Mouse (Mus musculus): ENCODE measurements around the gene Vps8. TPM values are rescaled to one million over a fixed set of nuclear protein-coding genes. Genes with fewer than 3 reads are reported as not detected.

Vps8 gene
- polyA plus RNA-seq, 1 experiment from 2014 or later = 20.1 TPM

- no peak for ATAC-seq (ENCODE audit: insufficient read depth, low FRiP score)
- Histone ChIP-seq H3K9me3 (replicated peaks; ENCODE audit: control insufficient read depth, low read length) (no peaks in the 10 kb centered on the region), H3K27ac (ENCODE audit: low read length) (no peak overlapping the region), H3K4me2 (ENCODE audit: low read depth, low read length) (no peak overlapping the region), H3K4me3 (replicated peaks; ENCODE audit: low read length) (no peak overlapping the region), H3K36me3 (ENCODE audit: control insufficient read depth, insufficient read depth, low read length) (no peaks in the 10 kb centered on the region), H3K4me1 (ENCODE audit: control insufficient read depth, insufficient read depth, low read length) (peaks cover 5% of the 10 kb centered on the region; the same call in 1 of the 2 replicates), H3K27me3 (ENCODE audit: control insufficient read depth, insufficient read depth, low read length) (no peaks in the 10 kb centered on the region), H3K9ac (ENCODE audit: low read length) (no peak overlapping the region)
- 47% methylated on average over 9 of the region's 9 CpGs for WGBS
Measured at GRCm38 (mm10) chr16:21445026-21445625, 22.2 kb downstream of the Vps8 start.

- no peak for ATAC-seq (ENCODE audit: insufficient read depth, low FRiP score)
- H3K9ac ChIP-seq (ENCODE audit: low read length) = no peak overlapping the region
- 85% methylated on average over 5 of the region's 5 CpGs for WGBS
- H3K36me3 ChIP-seq (ENCODE audit: control insufficient read depth, insufficient read depth, low read length) = no peaks in the 10 kb centered on the region
- no peak overlapping the region for H3K4me2 ChIP-seq (ENCODE audit: low read depth, low read length)
- peaks cover 6% of the 10 kb centered on the region; the same call in 1 of the 2 replicates for H3K4me1 ChIP-seq (ENCODE audit: control insufficient read depth, insufficient read depth, low read length)
- H3K27me3 ChIP-seq (ENCODE audit: control insufficient read depth, insufficient read depth, low read length) = no peaks in the 10 kb centered on the region
- no peaks in the 10 kb centered on the region for H3K9me3 ChIP-seq (replicated peaks; ENCODE audit: control insufficient read depth, low read length)
- H3K4me3 ChIP-seq (replicated peaks; ENCODE audit: low read length) = no peak overlapping the region
- H3K27ac ChIP-seq (ENCODE audit: low read length) = no peak overlapping the region
Measured at GRCm38 (mm10) chr16:21447447-21447846, 24.5 kb downstream of the Vps8 start.

GRCm38 (mm10) chr16:21448464-21448863 lies 25.5 kb downstream of the Vps8 start:
- Histone ChIP-seq H3K9ac (ENCODE audit: low read length) (no peak overlapping the region), H3K9me3 (replicated peaks; ENCODE audit: control insufficient read depth, low read length) (no peaks in the 10 kb centered on the region), H3K4me2 (ENCODE audit: low read depth, low read length) (no peak overlapping the region), H3K4me1 (ENCODE audit: control insufficient read depth, insufficient read depth, low read length) (peaks cover 6% of the 10 kb centered on the region; the same call in 1 of the 2 replicates), H3K4me3 (replicated peaks; ENCODE audit: low read length) (no peak overlapping the region), H3K36me3 (ENCODE audit: control insufficient read depth, insufficient read depth, low read length) (no peaks in the 10 kb centered on the region), H3K27ac (ENCODE audit: low read length) (no peak overlapping the region), H3K27me3 (ENCODE audit: control insufficient read depth, insufficient read depth, low read length) (no peaks in the 10 kb centered on the region)
- no peak for ATAC-seq (ENCODE audit: insufficient read depth, low FRiP score)
- 90% methylated on average over 5 of the region's 5 CpGs for WGBS

- no peak overlapping the region for H3K4me3 ChIP-seq (replicated peaks; ENCODE audit: low read length)
- no peak overlapping the region for H3K27ac ChIP-seq (ENCODE audit: low read length)
- peaks cover 6% of the 10 kb centered on the region; the same call in 1 of the 2 replicates for H3K4me1 ChIP-seq (ENCODE audit: control insufficient read depth, insufficient read depth, low read length)
- ATAC-seq (ENCODE audit: insufficient read depth, low FRiP score) = no peak; the same call in 1 of the 2 replicates
- H3K36me3 ChIP-seq (ENCODE audit: control insufficient read depth, insufficient read depth, low read length) = no peaks in the 10 kb centered on the region
- WGBS = 40% methylated on average over 8 of the region's 8 CpGs
- no peak overlapping the region for H3K4me2 ChIP-seq (ENCODE audit: low read depth, low read length)
- no peaks in the 10 kb centered on the region for H3K9me3 ChIP-seq (replicated peaks; ENCODE audit: control insufficient read depth, low read length)
- H3K9ac ChIP-seq (ENCODE audit: low read length) = no peak overlapping the region
- no peaks in the 10 kb centered on the region for H3K27me3 ChIP-seq (ENCODE audit: control insufficient read depth, insufficient read depth, low read length)
Measured at GRCm38 (mm10) chr16:21449890-21450289, 27.0 kb downstream of the Vps8 start.

- peaks cover 6% of the 10 kb centered on the region; the same call in 1 of the 2 replicates for H3K4me1 ChIP-seq (ENCODE audit: control insufficient read depth, insufficient read depth, low read length)
- H3K9me3 ChIP-seq (replicated peaks; ENCODE audit: control insufficient read depth, low read length) = no peaks in the 10 kb centered on the region
- H3K27ac ChIP-seq (ENCODE audit: low read length) = no peak overlapping the region
- no peak overlapping the region for H3K9ac ChIP-seq (ENCODE audit: low read length)
- H3K27me3 ChIP-seq (ENCODE audit: control insufficient read depth, insufficient read depth, low read length) = no peaks in the 10 kb centered on the region
- no peak overlapping the region for H3K4me2 ChIP-seq (ENCODE audit: low read depth, low read length)
- no peak for ATAC-seq (ENCODE audit: insufficient read depth, low FRiP score)
- no peak overlapping the region for H3K4me3 ChIP-seq (replicated peaks; ENCODE audit: low read length)
- H3K36me3 ChIP-seq (ENCODE audit: control insufficient read depth, insufficient read depth, low read length) = no peaks in the 10 kb centered on the region
- WGBS = 71% methylated on average over 6 of the region's 6 CpGs
Measured at GRCm38 (mm10) chr16:21452569-21452968, 29.7 kb downstream of the Vps8 start.

GRCm38 (mm10) chr16:21457639-21458369 lies 34.9 kb downstream of the Vps8 start:
- Histone ChIP-seq H3K4me3 (replicated peaks; ENCODE audit: low read length) (no peak overlapping the region), H3K36me3 (ENCODE audit: control insufficient read depth, insufficient read depth, low read length) (no peaks in the 10 kb centered on the region), H3K4me2 (ENCODE audit: low read depth, low read length) (no peak overlapping the region), H3K9ac (ENCODE audit: low read length) (no peak overlapping the region), H3K27ac (ENCODE audit: low read length) (no peak overlapping the region; the same call in 1 of the 2 replicates), H3K27me3 (ENCODE audit: control insufficient read depth, insufficient read depth, low read length) (no peaks in the 10 kb centered on the region), H3K4me1 (ENCODE audit: control insufficient read depth, insufficient read depth, low read length) (no peaks in the 10 kb centered on the region), H3K9me3 (replicated peaks; ENCODE audit: control insufficient read depth, low read length) (no peaks in the 10 kb centered on the region)
- 74% methylated on average over 14 of the region's 14 CpGs for WGBS
- no peak for ATAC-seq (ENCODE audit: insufficient read depth, low FRiP score)

GRCm38 (mm10) chr16:21465868-21466267 lies 43.0 kb downstream of the Vps8 start:
- no peak overlapping the region for H3K4me2 ChIP-seq (ENCODE audit: low read depth, low read length)
- no peak overlapping the region for H3K9ac ChIP-seq (ENCODE audit: low read length)
- WGBS = 80% methylated on average over 8 of the region's 8 CpGs
- no peaks in the 10 kb centered on the region for H3K27me3 ChIP-seq (ENCODE audit: control insufficient read depth, insufficient read depth, low read length)
- no peak for ATAC-seq (ENCODE audit: insufficient read depth, low FRiP score)
- peaks cover 18% of the 10 kb centered on the region; the same call in 1 of the 2 replicates for H3K36me3 ChIP-seq (ENCODE audit: control insufficient read depth, insufficient read depth, low read length)
- H3K27ac ChIP-seq (ENCODE audit: low read length) = no peak overlapping the region
- H3K9me3 ChIP-seq (replicated peaks; ENCODE audit: control insufficient read depth, low read length) = peaks cover 3% of the 10 kb centered on the region; the same call in 1 of the 2 replicates
- no peak overlapping the region for H3K4me3 ChIP-seq (replicated peaks; ENCODE audit: low read length)
- no peaks in the 10 kb centered on the region for H3K4me1 ChIP-seq (ENCODE audit: control insufficient read depth, insufficient read depth, low read length)

GRCm38 (mm10) chr16:21470416-21470815 lies 47.5 kb downstream of the Vps8 start:
- WGBS = 90% methylated on average over 4 of the region's 4 CpGs
- Histone ChIP-seq H3K4me2 (ENCODE audit: low read depth, low read length) (no peak overlapping the region), H3K4me3 (replicated peaks; ENCODE audit: low read length) (no peak overlapping the region)

GRCm38 (mm10) chr16:21477074-21477473 lies 54.2 kb downstream of the Vps8 start:
- Histone ChIP-seq H3K9ac (ENCODE audit: low read length) (no peak overlapping the region), H3K27ac (ENCODE audit: low read length) (no peak overlapping the region), H3K4me3 (replicated peaks; ENCODE audit: low read length) (no peak overlapping the region), H3K9me3 (replicated peaks; ENCODE audit: control insufficient read depth, low read length) (no peaks in the 10 kb centered on the region), H3K4me1 (ENCODE audit: control insufficient read depth, insufficient read depth, low read length) (no peaks in the 10 kb centered on the region), H3K27me3 (ENCODE audit: control insufficient read depth, insufficient read depth, low read length) (no peaks in the 10 kb centered on the region), H3K36me3 (ENCODE audit: control insufficient read depth, insufficient read depth, low read length) (0 out of 2 replicates have a peak, but pooled peaks cover 2% of the 10 kb centered on the region), H3K4me2 (ENCODE audit: low read depth, low read length) (no peak overlapping the region)
- ATAC-seq (ENCODE audit: insufficient read depth, low FRiP score) = no peak
- WGBS = 87% methylated on average over 4 of the region's 4 CpGs

More at GRCm38 (mm10) chr16:21470416-21470815, 47.5 kb downstream of the Vps8 start:
- H3K9me3 ChIP-seq (replicated peaks; ENCODE audit: control insufficient read depth, low read length) = peaks cover 3% of the 10 kb centered on the region; the same call in 1 of the 2 replicates
- H3K4me1 ChIP-seq (ENCODE audit: control insufficient read depth, insufficient read depth, low read length) = no peaks in the 10 kb centered on the region
- ATAC-seq (ENCODE audit: insufficient read depth, low FRiP score) = no peak
- peaks cover 20% of the 10 kb centered on the region; the same call in 1 of the 2 replicates for H3K36me3 ChIP-seq (ENCODE audit: control insufficient read depth, insufficient read depth, low read length)
- H3K27ac ChIP-seq (ENCODE audit: low read length) = no peak overlapping the region
- no peak overlapping the region for H3K9ac ChIP-seq (ENCODE audit: low read length)
- no peaks in the 10 kb centered on the region for H3K27me3 ChIP-seq (ENCODE audit: control insufficient read depth, insufficient read depth, low read length)
